Mouse (Mus musculus) liver, embryonic 11.5 days (tissue): ENCODE results near the gene Parvb. TPM values are rescaled to one million over a fixed set of nuclear protein-coding genes. Genes with fewer than 3 reads are reported as not detected.

Experiments
- ATAC-seq: fragments of 200-750 bp; cut with Nextera tagmentation; replicated peaks from 2 replicates; pipeline ENCODE4 v1.8.0; 2017; ENCODE audit warnings: moderate number of reproducible peaks, mild to moderate bottlenecking, moderate TSS enrichment, moderate library complexity; ENCODE audit not compliant: low FRiP score
- DNase-seq: peaks from one replicate; pipeline ENCODE4 v3.0.0-alpha.2; 2017; ENCODE audit warnings: low spot score
- H3K27ac ChIP-seq: fragments of 300-500 bp; sonication (generic); 2 replicates; pipeline ENCODE4 v1.5.1; 2014; ENCODE audit warnings: mild to moderate bottlenecking, low read depth, low read length, control low read depth
- H3K27me3 ChIP-seq: fragments of 300-500 bp; sonication (generic); replicated peaks from 2 replicates; pipeline ENCODE4 v1.6.1; 2014; ENCODE audit warnings: low read length, mixed read lengths; ENCODE audit not compliant: control insufficient read depth, insufficient read depth
- H3K36me3 ChIP-seq: fragments of 300-500 bp; sonication (generic); 2 replicates; pipeline ENCODE4 v1.6.1; 2014; ENCODE audit warnings: mild to moderate bottlenecking, low read length, moderate library complexity, mixed read lengths; ENCODE audit not compliant: control insufficient read depth, insufficient read depth
- H3K4me1 ChIP-seq: fragments of 300-500 bp; sonication (generic); replicated peaks from 2 replicates; pipeline ENCODE4 v1.6.1; 2014; ENCODE audit warnings: low read length, mixed read lengths; ENCODE audit not compliant: control insufficient read depth, insufficient read depth
- H3K4me2 ChIP-seq: fragments of 300-500 bp; sonication (generic); 2 replicates; pipeline ENCODE4 v1.6.1; 2014; ENCODE audit warnings: mild to moderate bottlenecking, control low read depth, moderate library complexity
- H3K4me3 ChIP-seq: fragments of 300-500 bp; sonication (generic); 2 replicates; pipeline ENCODE4 v1.5.1; 2014; ENCODE audit warnings: low read depth, low read length, control low read depth
- H3K9ac ChIP-seq: fragments of 300-500 bp; sonication (generic); 2 replicates; pipeline ENCODE4 v1.6.1; 2014; ENCODE audit warnings: low read depth, low read length, control low read depth
- H3K9me3 ChIP-seq: fragments of 300-500 bp; sonication (generic); 2 replicates; pipeline ENCODE4 v1.6.1; 2016; ENCODE audit warnings: low read length, inconsistent platforms, mixed read lengths; ENCODE audit not compliant: control insufficient read depth
- WGBS: fragments of 180-500 bp; shearing (Covaris S2); extraction: QIAGEN DNeasy Blood & Tissue Kit; methylation state at CpG from one replicate; pipeline ENCODE4 v1.1.7; 2014; 5-methylcytosine and 5-hydroxymethylcytosine counted together
- polyA plus RNA-seq: library from polyadenylated mRNA; unstranded; fragments of >200 nt; fragmentation: Nextera tagmentation; extraction: Ambion mirVana; gene quantifications from 2 replicates; pipeline ENCODE4 v1.2.1, GENCODE M21; 2014

Parvb gene
- polyA plus RNA-seq, 1 experiment from 2014 or later = 15.4 TPM

DNA sequence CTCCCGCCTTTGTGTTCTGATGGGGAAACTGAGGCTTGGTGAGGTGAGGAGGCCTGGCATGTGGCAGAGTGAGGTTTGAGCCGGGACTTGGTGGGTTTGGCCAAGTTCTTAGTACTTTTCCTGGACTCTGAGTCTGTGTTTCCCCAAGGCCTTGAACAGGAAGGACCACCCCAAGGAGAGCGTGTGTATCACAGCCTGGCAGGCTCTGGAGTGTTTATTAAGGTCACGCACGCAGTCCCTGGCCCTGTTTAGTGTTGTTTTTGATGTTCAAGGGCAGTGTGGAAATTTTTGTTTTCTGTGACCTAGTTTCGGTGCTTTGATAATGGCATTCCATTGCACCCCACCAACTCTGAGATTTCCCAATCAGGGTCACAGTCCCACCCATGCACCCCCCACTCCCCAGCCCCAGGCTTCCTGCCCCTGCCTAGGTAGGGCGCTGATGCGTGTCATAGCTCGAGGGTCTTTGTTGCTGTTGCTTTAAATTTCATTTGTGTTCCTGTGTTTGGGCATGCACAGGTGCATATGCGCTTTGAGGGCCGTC lies 35.9 kb downstream of the Parvb start:
- ATAC-seq = no peak
- 89% methylated on average over 11 of the region's 11 CpGs for WGBS
- H3K27ac ChIP-seq = no peak overlapping the region

DNA sequence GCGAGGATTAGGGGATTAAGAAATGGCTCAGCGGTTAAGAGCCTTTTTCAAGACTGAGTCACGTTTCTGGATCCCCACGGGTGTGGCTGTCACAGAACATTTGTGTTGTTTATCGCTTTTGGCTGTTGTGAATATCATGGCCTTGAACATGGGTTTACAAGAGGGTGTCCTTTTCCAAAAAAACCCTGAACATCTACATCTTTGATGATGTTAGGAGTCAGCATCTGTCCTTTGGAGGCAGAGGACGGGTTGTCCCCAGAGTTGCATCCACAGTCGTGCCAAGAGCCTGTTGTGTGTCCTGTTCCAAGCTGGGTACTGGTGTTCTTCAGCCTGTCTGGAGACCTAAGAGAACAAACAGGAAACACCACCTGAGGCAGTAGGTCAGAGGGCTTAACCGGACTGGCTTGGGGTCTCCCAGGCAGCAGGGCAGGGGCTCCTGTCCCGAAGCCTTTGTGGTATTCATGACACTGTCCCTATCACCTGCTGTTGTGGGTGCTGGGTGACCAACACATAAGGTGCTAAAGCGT lies 37.3 kb downstream of the Parvb start:
- ATAC-seq (no peak), DNase-seq (no peak)
- no peaks in the 10 kb centered on the region for H3K9me3 ChIP-seq
- no peaks in the 10 kb centered on the region for H3K27me3 ChIP-seq
- H3K4me3 ChIP-seq = no peak overlapping the region
- no peak overlapping the region for H3K9ac ChIP-seq
- H3K4me2 ChIP-seq = no peak overlapping the region
- 83% methylated on average over 10 of the region's 10 CpGs for WGBS
- H3K36me3 ChIP-seq = peaks cover 9% of the 10 kb centered on the region; the same call in 1 of the 2 replicates
- H3K27ac ChIP-seq = no peak overlapping the region
- peaks cover 2% of the 10 kb centered on the region; the same call in 1 of the 2 replicates for H3K4me1 ChIP-seq

More for the DNA sequence above, 35.9 kb downstream of the Parvb start:
- H3K36me3 ChIP-seq = peaks cover 4% of the 10 kb centered on the region; the same call in 1 of the 2 replicates
- no peak overlapping the region for H3K4me2 ChIP-seq
- H3K4me1 ChIP-seq = peaks cover 12% of the 10 kb centered on the region; the same call in 1 of the 2 replicates
- no peak overlapping the region for H3K4me3 ChIP-seq
- DNase-seq = no peak
- no peak overlapping the region for H3K9ac ChIP-seq
- no peaks in the 10 kb centered on the region for H3K9me3 ChIP-seq
- H3K27me3 ChIP-seq = no peaks in the 10 kb centered on the region

DNA sequence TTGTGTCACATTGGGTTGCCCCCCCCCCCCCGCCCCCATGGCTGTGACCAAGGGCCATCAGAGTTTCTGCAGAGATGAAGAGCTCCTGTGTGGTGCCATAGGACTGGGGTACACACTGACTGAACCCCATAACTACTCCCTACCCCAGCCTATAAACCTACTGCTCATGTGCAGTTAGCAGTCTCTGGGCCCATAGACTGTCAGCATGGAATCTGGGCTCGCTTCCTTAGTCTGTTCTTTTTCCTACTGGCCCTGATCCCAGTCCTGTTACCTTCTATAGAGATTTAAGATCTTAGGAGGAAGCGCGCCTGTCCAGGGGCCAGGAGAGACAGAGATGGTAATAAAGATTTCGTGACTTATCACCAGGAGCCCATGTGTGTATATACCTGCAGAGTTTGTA lies 38.2 kb downstream of the Parvb start:
- Histone ChIP-seq H3K4me1 (no peaks in the 10 kb centered on the region), H3K9me3 (no peaks in the 10 kb centered on the region), H3K27ac (no peak overlapping the region), H3K36me3 (peaks cover 9% of the 10 kb centered on the region; the same call in 1 of the 2 replicates), H3K4me2 (no peak overlapping the region), H3K4me3 (no peak overlapping the region), H3K27me3 (no peaks in the 10 kb centered on the region), H3K9ac (no peak overlapping the region)
- 80% methylated on average over 5 of the region's 5 CpGs for WGBS
- ATAC-seq (no peak), DNase-seq (no peak)

DNA sequence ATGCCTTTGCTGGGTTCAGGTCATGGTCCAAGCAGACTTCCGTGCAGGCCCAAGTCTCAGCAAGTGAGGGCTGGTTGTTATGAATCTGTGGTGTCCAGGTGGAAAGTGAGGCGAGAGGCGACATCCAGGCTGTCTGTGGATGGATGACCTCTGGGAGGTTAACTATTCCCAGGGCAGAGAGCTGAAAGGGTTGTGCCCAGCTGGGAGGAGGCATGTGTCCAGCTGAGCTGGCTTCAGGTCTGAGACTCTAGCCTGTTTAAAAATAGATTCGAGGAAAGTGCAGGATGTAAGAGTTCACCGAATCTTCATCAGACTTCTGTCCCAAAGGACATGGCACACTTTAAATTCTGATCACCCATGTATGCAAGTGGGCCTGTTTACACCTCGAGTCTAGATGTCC lies 38.6 kb downstream of the Parvb start:
- Histone ChIP-seq H3K9me3 (no peaks in the 10 kb centered on the region), H3K36me3 (peaks cover 9% of the 10 kb centered on the region; the same call in 1 of the 2 replicates), H3K27ac (no peak overlapping the region), H3K9ac (no peak overlapping the region), H3K27me3 (no peaks in the 10 kb centered on the region), H3K4me3 (no peak overlapping the region), H3K4me2 (no peak overlapping the region), H3K4me1 (no peaks in the 10 kb centered on the region)
- DNase-seq (no peak), ATAC-seq (no peak)
- 82% methylated on average over 6 of the region's 6 CpGs for WGBS

DNA sequence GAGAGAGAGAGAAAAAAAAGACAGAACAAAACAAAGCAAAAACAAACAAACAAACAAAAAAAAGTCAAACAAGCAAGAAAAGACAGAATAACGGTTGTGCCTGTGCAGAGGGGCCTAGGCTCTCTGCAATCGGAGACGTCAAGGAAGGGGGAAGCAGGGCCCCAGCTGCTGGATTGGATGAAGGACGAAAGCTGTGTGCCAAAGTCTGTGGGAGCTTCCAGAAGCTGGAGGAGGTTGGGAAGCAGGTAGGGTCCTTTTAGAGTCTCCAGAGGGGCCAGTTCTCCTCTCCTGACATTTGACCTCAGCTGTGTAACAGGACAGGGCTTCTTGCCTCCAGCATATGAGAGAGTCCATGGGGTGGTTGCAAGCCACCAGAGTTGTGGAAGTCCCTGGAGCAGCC lies 44.2 kb downstream of the Parvb start:
- Histone ChIP-seq H3K36me3 (peaks cover 9% of the 10 kb centered on the region; the same call in 1 of the 2 replicates), H3K27ac (no peak overlapping the region), H3K4me2 (no peak overlapping the region), H3K9ac (no peak overlapping the region), H3K9me3 (no peaks in the 10 kb centered on the region), H3K4me3 (no peak overlapping the region), H3K4me1 (no peaks in the 10 kb centered on the region), H3K27me3 (no peaks in the 10 kb centered on the region)
- 83% methylated on average over 4 of the region's 4 CpGs for WGBS
- ATAC-seq = no peak
- no peak for DNase-seq

DNA sequence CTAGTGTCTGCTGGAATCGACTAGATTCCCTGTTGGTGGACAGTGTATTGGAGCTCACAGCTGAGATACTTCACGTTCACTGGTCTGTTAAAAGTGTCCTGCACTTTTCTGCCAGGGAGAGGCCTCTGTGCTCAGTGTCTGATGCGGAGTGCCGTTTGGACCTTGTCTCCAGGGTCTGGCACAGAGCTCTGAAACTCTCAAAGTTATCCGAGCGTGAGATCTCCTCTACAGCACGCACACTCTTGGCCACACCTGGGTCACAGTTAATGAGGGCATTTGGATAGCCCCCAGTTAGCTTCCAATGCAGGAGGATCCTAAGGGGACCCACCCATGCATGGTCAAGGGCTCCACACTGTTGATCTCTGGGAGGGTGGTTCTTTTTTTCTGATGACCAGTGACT lies 46.2 kb downstream of the Parvb start:
- DNase-seq (no peak), ATAC-seq (no peak)
- H3K9ac ChIP-seq = no peak overlapping the region
- no peak overlapping the region for H3K4me2 ChIP-seq
- H3K36me3 ChIP-seq = peaks cover 4% of the 10 kb centered on the region; the same call in 1 of the 2 replicates
- no peaks in the 10 kb centered on the region for H3K4me1 ChIP-seq
- H3K4me3 ChIP-seq = no peak overlapping the region
- no peaks in the 10 kb centered on the region for H3K9me3 ChIP-seq
- 90% methylated on average over 7 of the region's 7 CpGs for WGBS
- no peaks in the 10 kb centered on the region for H3K27me3 ChIP-seq
- H3K27ac ChIP-seq = no peak overlapping the region

DNA sequence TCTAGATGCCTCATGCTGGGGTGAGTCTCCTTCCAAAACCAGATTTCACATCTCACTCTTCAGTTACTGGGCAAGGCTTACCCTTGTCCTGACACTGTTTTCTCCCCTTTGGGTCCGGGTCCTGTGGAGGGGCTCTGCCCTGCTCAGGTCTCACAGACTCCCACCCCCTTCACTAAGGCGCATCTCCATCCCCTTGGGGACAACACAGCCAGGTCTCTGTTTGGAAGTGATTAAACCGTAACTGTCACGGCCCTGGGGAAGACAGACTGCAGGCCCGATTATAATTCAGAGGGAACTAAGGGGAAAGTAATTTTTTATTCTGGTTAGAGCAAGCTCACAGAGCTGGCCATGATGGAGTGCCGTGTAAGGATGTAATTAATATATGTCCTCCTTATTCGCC lies 46.8 kb downstream of the Parvb start:
- Histone ChIP-seq H3K9ac (no peak overlapping the region), H3K9me3 (no peaks in the 10 kb centered on the region), H3K4me2 (no peak overlapping the region), H3K4me1 (no peaks in the 10 kb centered on the region), H3K36me3 (no peaks in the 10 kb centered on the region), H3K27ac (no peak overlapping the region), H3K27me3 (no peaks in the 10 kb centered on the region), H3K4me3 (no peak overlapping the region)
- DNase-seq (no peak), ATAC-seq (no peak)
- WGBS = 75% methylated on average over 7 of the region's 7 CpGs

DNA sequence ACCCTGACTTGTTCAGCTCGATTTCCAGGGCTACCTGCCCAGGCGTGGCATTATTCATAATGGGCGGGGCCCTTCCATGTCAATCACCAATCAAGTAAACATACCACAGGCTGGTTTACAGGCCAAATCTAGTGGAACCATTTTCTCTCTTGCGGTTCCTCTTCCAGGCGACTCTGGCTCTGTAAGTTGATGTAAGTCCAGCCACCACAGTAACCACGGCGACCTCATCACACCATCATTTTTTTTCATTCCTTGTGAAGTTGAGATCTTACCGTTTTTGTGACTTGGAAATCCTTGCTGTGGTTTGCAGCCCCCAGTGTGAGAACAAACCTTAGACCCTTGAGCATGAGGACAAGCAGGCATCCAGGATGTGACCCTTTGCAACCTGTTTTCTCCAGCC lies 48.5 kb downstream of the Parvb start:
- WGBS = 73% methylated on average over 8 of the region's 8 CpGs
- Histone ChIP-seq H3K4me1 (no peaks in the 10 kb centered on the region), H3K9ac (no peak overlapping the region), H3K36me3 (no peaks in the 10 kb centered on the region), H3K4me2 (no peak overlapping the region), H3K4me3 (no peak overlapping the region), H3K27ac (no peak overlapping the region), H3K27me3 (no peaks in the 10 kb centered on the region), H3K9me3 (no peaks in the 10 kb centered on the region)
- ATAC-seq (no peak), DNase-seq (no peak)

DNA sequence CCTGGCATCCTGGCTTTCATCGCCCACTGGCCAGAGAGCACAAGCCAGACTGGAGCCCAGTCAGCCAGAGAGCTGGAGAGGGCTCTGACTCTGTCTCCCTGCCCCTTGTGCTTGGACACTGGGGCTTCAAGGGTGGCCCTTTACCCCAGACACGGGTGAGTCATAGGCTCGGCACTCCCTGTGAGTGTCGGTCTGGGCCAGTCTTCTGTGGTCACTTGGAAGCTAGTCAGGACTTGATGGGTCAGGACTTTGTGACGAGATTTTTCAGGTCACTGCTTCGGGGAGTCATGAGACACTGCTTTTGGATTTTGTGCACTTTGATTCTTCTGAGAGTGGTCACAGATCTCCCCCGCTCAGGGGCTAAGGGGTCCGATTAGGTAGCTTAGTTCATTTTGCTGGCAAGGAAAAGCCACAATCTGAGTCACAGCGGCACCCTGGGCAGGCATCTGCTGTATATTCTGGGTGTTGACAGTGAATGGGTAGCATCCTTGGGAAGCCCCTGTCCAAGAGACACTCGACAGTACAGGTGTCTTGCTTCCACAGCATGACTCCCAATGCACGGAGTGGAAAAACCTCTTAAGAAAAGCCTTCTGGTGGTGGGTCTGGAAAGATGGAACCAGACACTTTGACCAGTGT lies 49.0 kb downstream of the Parvb start:
- no peak for ATAC-seq
- Histone ChIP-seq H3K9me3 (no peaks in the 10 kb centered on the region), H3K4me3 (no peak overlapping the region), H3K9ac (no peak overlapping the region), H3K4me2 (no peak overlapping the region), H3K4me1 (no peaks in the 10 kb centered on the region), H3K27me3 (no peaks in the 10 kb centered on the region), H3K36me3 (no peaks in the 10 kb centered on the region), H3K27ac (no peak overlapping the region)
- no peak for DNase-seq
- 81% methylated on average over 11 of the region's 11 CpGs for WGBS
